8 mouse cellular contexts compared by ENCODE assay signal in the genomic region with DNA sequence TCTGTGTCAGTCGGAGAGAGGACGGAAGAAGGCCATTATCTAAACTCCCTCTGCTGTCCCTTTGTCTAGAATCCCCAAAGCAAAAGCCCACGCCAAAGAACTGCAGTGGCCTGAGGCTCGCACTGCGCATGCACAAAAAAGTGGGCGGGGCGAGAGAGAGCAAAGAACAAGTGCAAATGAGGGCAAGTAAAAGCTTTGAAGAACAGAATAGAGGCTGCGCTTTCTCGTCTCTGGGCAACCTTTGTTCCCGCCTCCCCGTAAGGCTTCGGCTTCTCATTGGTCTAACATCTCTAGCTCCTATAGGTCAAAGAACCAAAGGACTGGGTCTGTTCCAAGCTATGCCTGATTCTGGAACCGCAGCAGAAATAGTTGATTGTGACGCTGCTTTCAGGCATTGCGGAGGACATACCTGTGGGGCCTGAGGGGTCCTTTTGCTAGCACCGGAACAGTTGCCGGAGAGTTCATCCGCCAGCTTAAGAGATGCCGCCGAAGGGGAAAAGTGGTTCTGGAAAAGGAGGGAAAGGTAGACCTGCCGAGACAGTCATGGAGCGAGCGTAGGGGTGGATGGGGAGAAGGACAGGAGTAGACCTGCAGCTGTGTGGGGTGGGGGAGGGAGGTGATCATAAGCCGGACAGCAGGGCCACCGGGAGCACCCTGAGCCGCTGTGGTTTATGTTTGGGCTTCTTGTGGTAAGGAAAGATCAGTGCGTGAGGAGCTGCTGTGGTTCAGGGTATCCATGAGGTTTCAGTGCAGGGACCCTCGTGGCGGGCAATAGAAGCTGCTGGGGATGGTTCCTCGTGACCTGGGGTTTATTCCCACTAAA. TPM values are rescaled to one million over a fixed set of nuclear protein-coding genes. Genes with fewer than 3 reads are reported as not detected.
DNase-seq lines count a peak whose midpoint lies in the region; ATAC-seq and TF ChIP-seq lines count a peak whose summit lies in the region.

A gene (plus strand): TSS at position 406 of the 823 bp plus-strand sequence.

- H3K4me2 ChIP-seq in heart, embryonic 12.5 days, result peak within 1 kb of the TSS; percentile 79
- peak within 1 kb of the TSS; percentile 57 for H3K4me2 ChIP-seq in kidney, postnatal 0 days (ENCODE audit: low read length)
- H3K4me2 ChIP-seq in liver, embryonic 11.5 days, result peak within 1 kb of the TSS; percentile 68
- peak within 1 kb of the TSS; percentile 53 for H3K4me2 ChIP-seq in stomach, embryonic 14.5 days (replicated peaks; ENCODE audit: low read depth, low read length)

- DNase-seq in CD4-positive helper T cell, adult 2 months (ENCODE audit: low read depth, low spot score), result peak; percentile 96
- peak; percentile 95 for DNase-seq in brain, embryonic 18.5 days (ENCODE audit: low read depth, low spot score)
- peak; percentile 97 for DNase-seq in kidney, postnatal 0 days (ENCODE audit: low spot score)
- peak; percentile 78 for DNase-seq in liver, embryonic 11.5 days (ENCODE audit: low spot score)
- DNase-seq in naive thymus-derived CD4-positive, alpha-beta T cell, adult 2 months (ENCODE audit: low read depth), result peak; percentile 96

- WGBS in heart, embryonic 12.5 days, result 12% methylated on average over 30 of the region's 30 CpGs
- WGBS in kidney, postnatal 0 days, result 21% methylated on average over 30 of the region's 30 CpGs
- 14% methylated on average over 30 of the region's 30 CpGs for WGBS in liver, embryonic 11.5 days
- 15% methylated on average over 30 of the region's 30 CpGs for WGBS in stomach, embryonic 14.5 days

- peak; percentile 46 for TF ChIP-seq CTCF in kidney, postnatal 0 days (IDR thresholded peaks at IDR 0.05; ENCODE audit: low read depth)

- no peaks in the 10 kb centered on the region for H3K27me3 ChIP-seq in heart, embryonic 12.5 days (replicated peaks)
- no peaks in the 10 kb centered on the region for H3K27me3 ChIP-seq in kidney, postnatal 0 days (ENCODE audit: insufficient read depth, low read length)
- H3K27me3 ChIP-seq in liver, embryonic 11.5 days (replicated peaks; ENCODE audit: control insufficient read depth, insufficient read depth, low read length), result peaks cover 8% of the 10 kb centered on the region
- H3K27me3 ChIP-seq in stomach, embryonic 14.5 days (ENCODE audit: control insufficient read depth, insufficient read depth, low read length), result no peaks in the 10 kb centered on the region

- peaks cover 5% of the 10 kb centered on the region; the same call in 1 of the 2 replicates for H3K4me1 ChIP-seq in heart, embryonic 12.5 days (replicated peaks)
- no peaks in the 10 kb centered on the region for H3K4me1 ChIP-seq in kidney, postnatal 0 days (replicated peaks; ENCODE audit: insufficient read depth, low read length)
- no peaks in the 10 kb centered on the region for H3K4me1 ChIP-seq in liver, embryonic 11.5 days (replicated peaks; ENCODE audit: control insufficient read depth, insufficient read depth, low read length)
- H3K4me1 ChIP-seq in stomach, embryonic 14.5 days (ENCODE audit: control insufficient read depth, insufficient read depth, low read length), result 0 out of 2 replicates have a peak, but pooled peaks cover 3% of the 10 kb centered on the region

- peak; percentile 100 for ATAC-seq in erythroid progenitor cell, adult 5-6 weeks (replicated peaks; ENCODE audit: low FRiP score, poor library complexity, severe bottlenecking)
- peak; percentile 99 for ATAC-seq in heart, embryonic 12.5 days (ENCODE audit: insufficient number of reproducible peaks, low FRiP score)
- peak; percentile 99 for ATAC-seq in kidney, postnatal 0 days (replicated peaks; ENCODE audit: low FRiP score, low read depth)
- peak; percentile 100 for ATAC-seq in liver, embryonic 11.5 days (replicated peaks; ENCODE audit: low FRiP score)
- ATAC-seq in stomach, embryonic 14.5 days (ENCODE audit: insufficient number of reproducible peaks, insufficient read depth, low FRiP score, low read depth), result peak; percentile 99

- H3K36me3 ChIP-seq in heart, embryonic 12.5 days, result peaks cover 16% of the 10 kb centered on the region
- 0 out of 2 replicates have a peak, but pooled peaks cover 3% of the 10 kb centered on the region for H3K36me3 ChIP-seq in kidney, postnatal 0 days (ENCODE audit: insufficient read depth, low read length)
- no peaks in the 10 kb centered on the region; the same call in 1 of the 2 replicates for H3K36me3 ChIP-seq in liver, embryonic 11.5 days (ENCODE audit: control insufficient read depth, insufficient read depth, low read length)
- H3K36me3 ChIP-seq in stomach, embryonic 14.5 days (ENCODE audit: control insufficient read depth, insufficient read depth, low read length), result no peaks in the 10 kb centered on the region; the same call in 1 of the 2 replicates

- no peak within 1 kb of the TSS for H3K27ac ChIP-seq in heart, embryonic 12.5 days (ENCODE audit: poor library complexity, severe bottlenecking)
- peak within 1 kb of the TSS; percentile 31; the same call in 1 of the 2 replicates for H3K27ac ChIP-seq in kidney, postnatal 0 days
- H3K27ac ChIP-seq in liver, embryonic 11.5 days (ENCODE audit: low read depth, low read length), result no peak within 1 kb of the TSS; the same call in 1 of the 2 replicates
- H3K27ac ChIP-seq in stomach, embryonic 14.5 days (ENCODE audit: low read length), result no peak within 1 kb of the TSS

- H3K9ac ChIP-seq in heart, embryonic 12.5 days, result peak within 1 kb of the TSS; percentile 79
- H3K9ac ChIP-seq in kidney, postnatal 0 days (ENCODE audit: low read depth, low read length), result peak within 1 kb of the TSS; percentile 74
- H3K9ac ChIP-seq in liver, embryonic 11.5 days (ENCODE audit: low read depth, low read length), result peak within 1 kb of the TSS; percentile 68
- peak within 1 kb of the TSS; percentile 57 for H3K9ac ChIP-seq in stomach, embryonic 14.5 days (replicated peaks; ENCODE audit: low read depth, low read length)

- peak within 1 kb of the TSS; percentile 79 for H3K4me3 ChIP-seq in heart, embryonic 12.5 days
- peak within 1 kb of the TSS; percentile 59 for H3K4me3 ChIP-seq in kidney, postnatal 0 days (replicated peaks; ENCODE audit: low read depth, low read length)
- peak within 1 kb of the TSS; percentile 75 for H3K4me3 ChIP-seq in liver, embryonic 11.5 days (ENCODE audit: low read depth, low read length)
- peak within 1 kb of the TSS; percentile 49 for H3K4me3 ChIP-seq in stomach, embryonic 14.5 days (ENCODE audit: low read depth, low read length)

- no peaks in the 10 kb centered on the region for H3K9me3 ChIP-seq in heart, embryonic 12.5 days (replicated peaks)
- no peaks in the 10 kb centered on the region for H3K9me3 ChIP-seq in kidney, postnatal 0 days (replicated peaks; ENCODE audit: low read length)
- no peaks in the 10 kb centered on the region for H3K9me3 ChIP-seq in liver, embryonic 11.5 days (ENCODE audit: control insufficient read depth, low read length)
- no peaks in the 10 kb centered on the region for H3K9me3 ChIP-seq in stomach, embryonic 14.5 days (ENCODE audit: control insufficient read depth, low read depth, low read length)

RNA-seq across cellular contexts. Expression of the gene that starts here (rescaled TPM):
- 53.7 TPM in 1 of 2 replicates, not detected in the other for total RNA-seq in erythroid progenitor cell, adult 5-6 weeks (2015; ENCODE audit: low replicate concordance)
- 42.7 and 82.7 TPM in 2 replicates for total RNA-seq in erythroid progenitor cell, adult 5-6 weeks (2017; ENCODE audit: low replicate concordance)
- polyA plus RNA-seq in heart, embryonic 12.5 days (2016; fragmentation: Nextera tagmentation; extraction: Ambion mirVana), result 40.8 and 44.9 TPM in 2 replicates
- 61.2 and 70.1 TPM in 2 replicates for polyA plus RNA-seq in kidney, postnatal 0 days (2015; fragmentation: Nextera tagmentation; extraction: Ambion mirVana)
- 75.7 and 82.0 TPM in 2 replicates for polyA plus RNA-seq in liver, embryonic 11.5 days (2014; fragmentation: Nextera tagmentation; extraction: Ambion mirVana)
- 74.4 and 86.4 TPM in 2 replicates for polyA plus RNA-seq in stomach, embryonic 14.5 days (2014; fragmentation: Nextera tagmentation; extraction: Ambion mirVana)
